Mouse (Mus musculus): Measurements from ENCODE around the gene B3glct. TPM values are rescaled to one million over a fixed set of nuclear protein-coding genes. Genes with fewer than 3 reads are reported as not detected.
A peak's percentile ranks its signal among the peaks of the same experiment; 100 is the strongest.

The B3glct gene
- polyA plus RNA-seq, 1 experiment from 2014 or later, result 22.2 TPM

GRCm38 (mm10) chr5:149713834-149714233 is 35.8 kb downstream of the B3glct start:
- Histone ChIP-seq H3K9me3 (ENCODE audit: control insufficient read depth, low read length) (no peaks in the 10 kb centered on the region), H3K4me2 (ENCODE audit: low read depth, low read length) (peak overlapping the region; percentile 14; the same call in 1 of the 2 replicates), H3K9ac (replicated peaks; ENCODE audit: low read depth, low read length) (no peak overlapping the region; the same call in 1 of the 2 replicates), H3K27me3 (ENCODE audit: control insufficient read depth, insufficient read depth, low read length) (no peaks in the 10 kb centered on the region), H3K4me1 (ENCODE audit: control insufficient read depth, insufficient read depth, low read length) (peaks cover 10% of the 10 kb centered on the region; the same call in 1 of the 2 replicates), H3K4me3 (ENCODE audit: low read depth, low read length) (no peak overlapping the region), H3K36me3 (ENCODE audit: control insufficient read depth, insufficient read depth, low read length) (no peaks in the 10 kb centered on the region), H3K27ac (ENCODE audit: low read depth, low read length) (no peak overlapping the region; the same call in 1 of the 2 replicates)
- 64% methylated on average over 16 of the region's 16 CpGs for WGBS
- peak; percentile 33; the same call in 1 of the 2 replicates for ATAC-seq (ENCODE audit: low read depth)

GRCm38 (mm10) chr5:149715571-149716328 is 37.7 kb downstream of the B3glct start:
- ATAC-seq (ENCODE audit: low read depth), result no peak
- Histone ChIP-seq H3K9me3 (ENCODE audit: control insufficient read depth, low read length) (no peaks in the 10 kb centered on the region), H3K9ac (replicated peaks; ENCODE audit: low read depth, low read length) (no peak overlapping the region), H3K4me2 (ENCODE audit: low read depth, low read length) (no peak overlapping the region; the same call in 1 of the 2 replicates), H3K4me1 (ENCODE audit: control insufficient read depth, insufficient read depth, low read length) (peaks cover 10% of the 10 kb centered on the region; the same call in 1 of the 2 replicates), H3K27me3 (ENCODE audit: control insufficient read depth, insufficient read depth, low read length) (no peaks in the 10 kb centered on the region), H3K4me3 (ENCODE audit: low read depth, low read length) (no peak overlapping the region), H3K27ac (ENCODE audit: low read depth, low read length) (no peak overlapping the region), H3K36me3 (ENCODE audit: control insufficient read depth, insufficient read depth, low read length) (no peaks in the 10 kb centered on the region)
- WGBS, result 41% methylated on average over 15 of the region's 15 CpGs

- ATAC-seq (ENCODE audit: low read depth), result no peak
- H3K36me3 ChIP-seq (ENCODE audit: control insufficient read depth, insufficient read depth, low read length), result no peaks in the 10 kb centered on the region
- H3K9ac ChIP-seq (replicated peaks; ENCODE audit: low read depth, low read length), result no peak overlapping the region
- H3K27ac ChIP-seq (ENCODE audit: low read depth, low read length), result no peak overlapping the region
- H3K27me3 ChIP-seq (ENCODE audit: control insufficient read depth, insufficient read depth, low read length), result no peaks in the 10 kb centered on the region
- peaks cover 10% of the 10 kb centered on the region; the same call in 1 of the 2 replicates for H3K4me1 ChIP-seq (ENCODE audit: control insufficient read depth, insufficient read depth, low read length)
- H3K4me2 ChIP-seq (ENCODE audit: low read depth, low read length), result no peak overlapping the region
- 37% methylated on average over 3 of the region's 3 CpGs for WGBS
- H3K9me3 ChIP-seq (ENCODE audit: control insufficient read depth, low read length), result no peaks in the 10 kb centered on the region
- no peak overlapping the region for H3K4me3 ChIP-seq (ENCODE audit: low read depth, low read length)
Measured at GRCm38 (mm10) chr5:149716329-149716690, 38.3 kb downstream of the B3glct start.

GRCm38 (mm10) chr5:149731776-149732175 is 53.7 kb downstream of the B3glct start:
- Histone ChIP-seq H3K9me3 (ENCODE audit: control insufficient read depth, low read length) (no peaks in the 10 kb centered on the region), H3K4me2 (ENCODE audit: low read depth, low read length) (no peak overlapping the region), H3K4me1 (ENCODE audit: control insufficient read depth, insufficient read depth, low read length) (no peaks in the 10 kb centered on the region), H3K4me3 (ENCODE audit: low read depth, low read length) (no peak overlapping the region), H3K27me3 (ENCODE audit: control insufficient read depth, insufficient read depth, low read length) (no peaks in the 10 kb centered on the region), H3K36me3 (ENCODE audit: control insufficient read depth, insufficient read depth, low read length) (no peaks in the 10 kb centered on the region), H3K9ac (replicated peaks; ENCODE audit: low read depth, low read length) (no peak overlapping the region), H3K27ac (ENCODE audit: low read depth, low read length) (no peak overlapping the region)
- 94% methylated on average over 8 of the region's 8 CpGs for WGBS
- ATAC-seq (ENCODE audit: low read depth), result no peak

GRCm38 (mm10) chr5:149737210-149737609 is 59.2 kb downstream of the B3glct start:
- ATAC-seq (ENCODE audit: low read depth), result peak; percentile 24; the same call in 1 of the 2 replicates
- WGBS, result 95% methylated on average over 1 of the region's 1 CpGs

GRCm38 (mm10) chr5:149740145-149740544 is 62.1 kb downstream of the B3glct start:
- H3K4me2 ChIP-seq (ENCODE audit: low read depth, low read length), result no peak overlapping the region
- H3K27ac ChIP-seq (ENCODE audit: low read depth, low read length), result no peak overlapping the region
- 95% methylated on average over 7 of the region's 7 CpGs for WGBS
- H3K36me3 ChIP-seq (ENCODE audit: control insufficient read depth, insufficient read depth, low read length), result no peaks in the 10 kb centered on the region
- H3K27me3 ChIP-seq (ENCODE audit: control insufficient read depth, insufficient read depth, low read length), result no peaks in the 10 kb centered on the region
- H3K4me3 ChIP-seq (ENCODE audit: low read depth, low read length), result no peak overlapping the region
- H3K9me3 ChIP-seq (ENCODE audit: control insufficient read depth, low read length), result no peaks in the 10 kb centered on the region
- no peak overlapping the region for H3K9ac ChIP-seq (replicated peaks; ENCODE audit: low read depth, low read length)
- no peak for ATAC-seq (ENCODE audit: low read depth)
- no peaks in the 10 kb centered on the region for H3K4me1 ChIP-seq (ENCODE audit: control insufficient read depth, insufficient read depth, low read length)

More at GRCm38 (mm10) chr5:149737210-149737609, 59.2 kb downstream of the B3glct start:
- Histone ChIP-seq H3K27ac (ENCODE audit: low read depth, low read length) (no peak overlapping the region), H3K9ac (replicated peaks; ENCODE audit: low read depth, low read length) (no peak overlapping the region), H3K36me3 (ENCODE audit: control insufficient read depth, insufficient read depth, low read length) (no peaks in the 10 kb centered on the region), H3K4me2 (ENCODE audit: low read depth, low read length) (no peak overlapping the region), H3K4me3 (ENCODE audit: low read depth, low read length) (no peak overlapping the region), H3K9me3 (ENCODE audit: control insufficient read depth, low read length) (no peaks in the 10 kb centered on the region), H3K4me1 (ENCODE audit: control insufficient read depth, insufficient read depth, low read length) (no peaks in the 10 kb centered on the region), H3K27me3 (ENCODE audit: control insufficient read depth, insufficient read depth, low read length) (no peaks in the 10 kb centered on the region)

- WGBS, result 88% methylated on average over 3 of the region's 3 CpGs
- no peak overlapping the region for H3K4me3 ChIP-seq (ENCODE audit: low read depth, low read length)
- H3K27ac ChIP-seq (ENCODE audit: low read depth, low read length), result no peak overlapping the region
- ATAC-seq (ENCODE audit: low read depth), result no peak
- H3K4me1 ChIP-seq (ENCODE audit: control insufficient read depth, insufficient read depth, low read length), result no peaks in the 10 kb centered on the region
- H3K27me3 ChIP-seq (ENCODE audit: control insufficient read depth, insufficient read depth, low read length), result no peaks in the 10 kb centered on the region
- H3K9me3 ChIP-seq (ENCODE audit: control insufficient read depth, low read length), result no peaks in the 10 kb centered on the region
- no peak overlapping the region for H3K4me2 ChIP-seq (ENCODE audit: low read depth, low read length)
- no peak overlapping the region for H3K9ac ChIP-seq (replicated peaks; ENCODE audit: low read depth, low read length)
- no peaks in the 10 kb centered on the region for H3K36me3 ChIP-seq (ENCODE audit: control insufficient read depth, insufficient read depth, low read length)
Measured at GRCm38 (mm10) chr5:149740703-149741102, 62.7 kb downstream of the B3glct start.

- Histone ChIP-seq H3K9me3 (ENCODE audit: control insufficient read depth, low read length) (no peaks in the 10 kb centered on the region), H3K4me3 (ENCODE audit: low read depth, low read length) (no peak overlapping the region), H3K27me3 (ENCODE audit: control insufficient read depth, insufficient read depth, low read length) (no peaks in the 10 kb centered on the region), H3K27ac (ENCODE audit: low read depth, low read length) (no peak overlapping the region), H3K4me2 (ENCODE audit: low read depth, low read length) (no peak overlapping the region), H3K4me1 (ENCODE audit: control insufficient read depth, insufficient read depth, low read length) (no peaks in the 10 kb centered on the region), H3K9ac (replicated peaks; ENCODE audit: low read depth, low read length) (no peak overlapping the region), H3K36me3 (ENCODE audit: control insufficient read depth, insufficient read depth, low read length) (no peaks in the 10 kb centered on the region)
- 93% methylated on average over 9 of the region's 9 CpGs for WGBS
- ATAC-seq (ENCODE audit: low read depth), result no peak
Measured at GRCm38 (mm10) chr5:149742286-149742685, 64.3 kb downstream of the B3glct start.

- Histone ChIP-seq H3K9ac (replicated peaks; ENCODE audit: low read depth, low read length) (no peak overlapping the region), H3K27ac (ENCODE audit: low read depth, low read length) (no peak overlapping the region), H3K27me3 (ENCODE audit: control insufficient read depth, insufficient read depth, low read length) (no peaks in the 10 kb centered on the region), H3K4me2 (ENCODE audit: low read depth, low read length) (no peak overlapping the region), H3K4me3 (ENCODE audit: low read depth, low read length) (no peak overlapping the region), H3K4me1 (ENCODE audit: control insufficient read depth, insufficient read depth, low read length) (no peaks in the 10 kb centered on the region), H3K36me3 (ENCODE audit: control insufficient read depth, insufficient read depth, low read length) (no peaks in the 10 kb centered on the region), H3K9me3 (ENCODE audit: control insufficient read depth, low read length) (no peaks in the 10 kb centered on the region)
- ATAC-seq (ENCODE audit: low read depth), result no peak
- 89% methylated on average over 9 of the region's 9 CpGs for WGBS
Measured at GRCm38 (mm10) chr5:149745079-149745478, 67.0 kb downstream of the B3glct start.

All from neural tube, embryonic 14.5 days (tissue).